Mouse (Mus musculus) MEL (cell line): ENCODE measurements around the gene Atp6v1g2. TPM values are rescaled to one million over a fixed set of nuclear protein-coding genes. Genes with fewer than 3 reads are reported as not detected.

Source experiments
- DNase-seq: peaks from one replicate; pipeline ENCODE4 v3.0.0; 2011; ENCODE audit warnings: low read depth, low spot score
- H3K27ac ChIP-seq: 2 replicates; pipeline ENCODE4 v1.5.1; 2012; ENCODE audit warnings: low read depth, mild to moderate bottlenecking, control low read depth, low read length, moderate library complexity; ENCODE audit not compliant: control insufficient read depth
- H3K27me3 ChIP-seq, 2 experiments: fragments of 150-350 bp in 1 of 2; sonication (generic) in 1 of 2; 2 replicates each; pipeline ENCODE4 v1.6.1; 2012; ENCODE audit warnings: low read length in 2 of 2, mild to moderate bottlenecking in 2 of 2, improper control_type of control experiment in 1 of 2, moderate library complexity in 1 of 2; ENCODE audit not compliant: insufficient read depth in 2 of 2, control insufficient read depth in 1 of 2
- H3K36me3 ChIP-seq, 2 experiments: 2 replicates each; pipeline ENCODE4 v1.6.1; 2012 to 2014; ENCODE audit warnings: low read length in 2 of 2, improper control_type of control experiment in 1 of 2, inconsistent platforms in 1 of 2, mild to moderate bottlenecking in 1 of 2; ENCODE audit not compliant: insufficient read depth in 2 of 2, control insufficient read depth in 1 of 2
- H3K4me1 ChIP-seq, 2 experiments: fragments of 150-350 bp in 1 of 2; sonication (generic) in 1 of 2; 2 replicates each; pipeline ENCODE4 v1.6.1; 2012; ENCODE audit warnings: low read length in 2 of 2, improper control_type of control experiment in 1 of 2, mild to moderate bottlenecking in 1 of 2; ENCODE audit not compliant: insufficient read depth in 2 of 2, control insufficient read depth in 1 of 2
- H3K4me3 ChIP-seq, 2 experiments: fragments of 150-350 bp in 1 of 2; sonication (generic) in 1 of 2; 2 replicates each; pipeline ENCODE4 v1.5.1; 2012; ENCODE audit warnings: low read depth in 2 of 2, low read length in 2 of 2, mild to moderate bottlenecking in 2 of 2, moderate library complexity in 2 of 2, control low read depth in 1 of 2, improper control_type of control experiment in 1 of 2; ENCODE audit not compliant: control insufficient read depth in 1 of 2, insufficient read depth in 1 of 2
- H3K79me2 ChIP-seq: 2 replicates; pipeline ENCODE4 v1.6.1; 2012; ENCODE audit warnings: mild to moderate bottlenecking, low read length, moderate library complexity; ENCODE audit not compliant: control insufficient read depth, poor library complexity, insufficient read depth
- H3K9ac ChIP-seq: 2 replicates; pipeline ENCODE4 v1.6.1; 2012; ENCODE audit warnings: low read depth, mild to moderate bottlenecking, control low read depth, low read length, moderate library complexity; ENCODE audit not compliant: control insufficient read depth, poor library complexity, severe bottlenecking
- H3K9me3 ChIP-seq: fragments of 150-350 bp; sonication (generic); replicated peaks from 2 replicates; pipeline ENCODE4 v1.6.1; 2012; ENCODE audit warnings: mild to moderate bottlenecking, low read length, improper control_type of control experiment, moderate library complexity; ENCODE audit not compliant: insufficient read depth
- BHLHE40 ChIP-seq: IDR thresholded peaks from 2 replicates; pipeline ENCODE4 v1.6.1; 2012; ENCODE audit warnings: low read depth, mild to moderate bottlenecking, inconsistent platforms, low read length, improper control_type of control experiment, borderline replicate concordance
- CTCF ChIP-seq, 3 experiments: IDR thresholded peaks in 2 of 3; conservative IDR thresholded peaks in 1 of 3; 2 replicates each; pipeline ENCODE4 v1.5.1; 2011 to 2012; ENCODE audit warnings: low read length in 3 of 3, low read depth in 2 of 3, mild to moderate bottlenecking in 2 of 3, improper control_type of control experiment in 1 of 3, inconsistent platforms in 1 of 3, mixed read lengths in 1 of 3, moderate library complexity in 1 of 3; ENCODE audit not compliant: control insufficient read depth in 1 of 3, insufficient read depth in 1 of 3, poor library complexity in 1 of 3, severe bottlenecking in 1 of 3
- E2F4 ChIP-seq: IDR thresholded peaks from 2 replicates; pipeline ENCODE4 v1.6.1; 2011; ENCODE audit warnings: low read depth, low read length, improper control_type of control experiment, borderline replicate concordance
- ELF1 ChIP-seq: IDR thresholded peaks from 2 replicates; pipeline ENCODE4 v1.6.1; 2014; ENCODE audit warnings: low read depth, mild to moderate bottlenecking, inconsistent platforms, low read length, improper control_type of control experiment, moderate library complexity
- ETS1 ChIP-seq: IDR thresholded peaks from 2 replicates; pipeline ENCODE4 v1.6.1; 2012; ENCODE audit warnings: low read depth, mild to moderate bottlenecking, inconsistent platforms, low read length, improper control_type of control experiment, moderate library complexity
- GATA1 ChIP-seq: IDR thresholded peaks from 2 replicates; pipeline ENCODE4 v1.6.1; 2011; ENCODE audit warnings: low read depth, low read length, improper control_type of control experiment
- HCFC1 ChIP-seq: IDR thresholded peaks from 2 replicates; pipeline ENCODE4 v1.6.1; 2012; ENCODE audit warnings: low read depth, mild to moderate bottlenecking, inconsistent platforms, low read length, improper control_type of control experiment, moderate library complexity
- JUND ChIP-seq: IDR thresholded peaks from 2 replicates; pipeline ENCODE4 v1.6.1; 2011; ENCODE audit warnings: low read depth, mild to moderate bottlenecking, improper control_type of control experiment, low read length
- KAT2A ChIP-seq: conservative IDR thresholded peaks from 2 replicates; pipeline ENCODE4 v1.6.1; 2012; ENCODE audit warnings: low read depth, low read length, improper control_type of control experiment, inconsistent platforms
- MAX ChIP-seq: IDR thresholded peaks from 2 replicates; pipeline ENCODE4 v1.6.1; 2011; ENCODE audit warnings: low read length, improper control_type of control experiment
- MXI1 ChIP-seq: IDR thresholded peaks from 2 replicates; pipeline ENCODE4 v1.6.1; 2011; ENCODE audit warnings: mild to moderate bottlenecking, low read depth, low read length, improper control_type of control experiment
- NELFE ChIP-seq: IDR thresholded peaks from 2 replicates; pipeline ENCODE4 v1.6.1; 2011; ENCODE audit warnings: low read depth, low read length, improper control_type of control experiment
- POLR2A ChIP-seq, 2 experiments: IDR thresholded peaks; 2 replicates each; pipeline ENCODE4 v1.6.1; 2011 to 2012; ENCODE audit warnings: low read length in 2 of 2, mild to moderate bottlenecking in 2 of 2, control low read depth in 1 of 2, improper control_type of control experiment in 1 of 2, low read depth in 1 of 2, moderate library complexity in 1 of 2; ENCODE audit not compliant: control insufficient read depth in 1 of 2, insufficient read depth in 1 of 2, poor library complexity in 1 of 2
- POLR2AphosphoS2 ChIP-seq: IDR thresholded peaks from 2 replicates; pipeline ENCODE4 v1.6.1; 2011; ENCODE audit warnings: low read length, improper control_type of control experiment
- POLR2AphosphoS5 ChIP-seq: IDR thresholded peaks from 2 replicates; pipeline ENCODE4 v1.6.1; 2012; ENCODE audit warnings: low read depth, borderline replicate concordance, mild to moderate bottlenecking, inconsistent platforms, low read length, moderate library complexity, mixed read lengths
- RCOR1 ChIP-seq: IDR thresholded peaks from 2 replicates; pipeline ENCODE4 v1.6.1; 2012; ENCODE audit warnings: low read depth, mild to moderate bottlenecking, inconsistent platforms, low read length, improper control_type of control experiment
- UBTF ChIP-seq: IDR thresholded peaks from 2 replicates; pipeline ENCODE4 v1.6.1; 2012; ENCODE audit warnings: low read depth, mild to moderate bottlenecking, inconsistent platforms, low read length, improper control_type of control experiment, moderate library complexity, borderline replicate concordance; ENCODE audit not compliant: insufficient read depth
- USF1 ChIP-seq: IDR thresholded peaks from 2 replicates; pipeline ENCODE4 v1.6.1; 2014; ENCODE audit warnings: low read depth, mild to moderate bottlenecking, inconsistent platforms, low read length, improper control_type of control experiment, moderate library complexity
- USF2 ChIP-seq, 2 experiments: IDR thresholded peaks; 2 replicates each; pipeline ENCODE4 v1.6.1; 2011 to 2012; ENCODE audit warnings: improper control_type of control experiment in 2 of 2, low read length in 2 of 2, borderline replicate concordance in 1 of 2, inconsistent platforms in 1 of 2, low read depth in 1 of 2, mild to moderate bottlenecking in 1 of 2; ENCODE audit not compliant: insufficient read depth in 1 of 2
- ZC3H11A ChIP-seq: IDR thresholded peaks from 2 replicates; pipeline ENCODE4 v1.6.1; 2012; ENCODE audit warnings: low read depth, mild to moderate bottlenecking, inconsistent platforms, low read length, improper control_type of control experiment
- ZKSCAN1 ChIP-seq: IDR thresholded peaks from 2 replicates; pipeline ENCODE4 v1.6.1; 2012; ENCODE audit warnings: low read depth, mild to moderate bottlenecking, inconsistent platforms, low read length, improper control_type of control experiment, moderate library complexity
- ZNF384 ChIP-seq: IDR thresholded peaks from 2 replicates; pipeline ENCODE4 v1.6.1; 2012; ENCODE audit warnings: low read depth, mild to moderate bottlenecking, inconsistent platforms, low read length, improper control_type of control experiment
- polyA plus RNA-seq, 2 experiments: library from polyadenylated mRNA; stranded (reverse) in 1 of 2; unstranded in 1 of 2; fragments of >175 nt in 1 of 2; fragments of >200 nt in 1 of 2; gene quantifications; 2 replicates each; pipeline versions ENCODE4 v1.2.1 to v1.2.4; 2012; ENCODE audit warnings: low replicate concordance in 2 of 2, low read depth in 1 of 2; ENCODE audit not compliant: insufficient read length in 2 of 2, insufficient read depth in 1 of 2, missing spikeins in 1 of 2
- total RNA-seq: library from RNA; depleted of rRNA; stranded (reverse); fragments of 300-350 nt; gene quantifications from 2 replicates; pipeline ENCODE4 v1.2.3, GENCODE M21; 2012

Atp6v1g2 gene
- total and polyA plus RNA-seq, 3 experiments, result 0.46 to 4.7 TPM; not detected in 1

- DNase-seq, result no peak
- Histone ChIP-seq H3K9ac (no peak overlapping the region), H3K79me2 (peaks cover 24% of the 10 kb centered on the region), H3K9me3 (no peaks in the 10 kb centered on the region), H3K36me3 (peaks cover 0 to 14% of the 10 kb centered on the region in 2 experiments; a peak in 2 of 4 replicates), H3K4me1 (peaks cover 5 to 18% of the 10 kb centered on the region in 2 experiments; a peak in 3 of 4 replicates), H3K27ac (no peak overlapping the region), H3K27me3 (no peaks in the 10 kb centered on the region), H3K4me3 (no peak overlapping the region)
- TF ChIP-seq ETS1, result no peak
- TF ChIP-seq E2F4, result no peak
- no peak for TF ChIP-seq MAX
- TF ChIP-seq POLR2A (IDR thresholded peaks at IDR 0.05; ENCODE audit: control insufficient read depth in 1 of 2, insufficient read depth in 1 of 2, low read depth in 1 of 2, low read length in 2 of 2, poor library complexity in 1 of 2), result no peak
- no peak for TF ChIP-seq ZKSCAN1
- no peak for TF ChIP-seq NELFE
- TF ChIP-seq POLR2AphosphoS5, result no peak
- TF ChIP-seq MXI1, result no peak
- TF ChIP-seq JUND, result no peak
- no peak for TF ChIP-seq ELF1
- TF ChIP-seq KAT2A, result no peak
- no peak for TF ChIP-seq BHLHE40
- TF ChIP-seq USF2 (IDR thresholded peaks at IDR 0.05; ENCODE audit: borderline replicate concordance in 1 of 2, insufficient read depth in 1 of 2, low read depth in 1 of 2, low read length in 2 of 2), result no peak
Observed at GRCm38 (mm10) chr17:35237504-35237903, 4.0 kb downstream of the Atp6v1g2 start.

- H3K36me3 ChIP-seq, result peaks cover 7 to 22% of the 10 kb centered on the region in 2 experiments; a peak in 3 of 4 replicates
- no peak for TF ChIP-seq HCFC1
- no peak for TF ChIP-seq UBTF
- no peak for TF ChIP-seq POLR2AphosphoS2
- TF ChIP-seq RCOR1, result no peak
- TF ChIP-seq MXI1, result no peak
- no peak for TF ChIP-seq ZNF384
- TF ChIP-seq ELF1, result no peak
- no peak for TF ChIP-seq CTCF (IDR thresholded peaks at IDR 0.05 in 2 of 3, conservative IDR thresholded peaks at IDR 0.05 in 1 of 3; ENCODE audit: control insufficient read depth in 1 of 3, insufficient read depth in 1 of 3, low read depth in 2 of 3, low read length in 3 of 3, poor library complexity in 1 of 3, severe bottlenecking in 1 of 3)
- TF ChIP-seq POLR2AphosphoS5, result no peak
- TF ChIP-seq USF1, result no peak
- TF ChIP-seq GATA1, result no peak
- no peak for TF ChIP-seq ZC3H11A
- no peaks in the 10 kb centered on the region for H3K9me3 ChIP-seq
- peaks cover 5 to 24% of the 10 kb centered on the region in 2 experiments; a peak in 3 of 4 replicates for H3K4me1 ChIP-seq
- no peak for DNase-seq
- H3K27me3 ChIP-seq, result no peaks in the 10 kb centered on the region
- H3K4me3 ChIP-seq, result no peak overlapping the region
- H3K9ac ChIP-seq, result no peak overlapping the region
- no peak overlapping the region for H3K27ac ChIP-seq
- peaks cover 37% of the 10 kb centered on the region for H3K79me2 ChIP-seq
Observed at GRCm38 (mm10) chr17:35239700-35240099, 6.2 kb downstream of the Atp6v1g2 start.
